Mouse (Mus musculus) neural tube, embryonic 10.5 days (tissue): ENCODE data around the gene Slc6a20b.
"Not testable (repeated sequence)": the region's sequence is repeated elsewhere in the genome, so short reads cannot be mapped to it uniquely, and the experiment has no call there.

Experiments
- DNase-seq: peaks from one replicate; pipeline ENCODE4 v3.0.0-alpha.2; 2017; ENCODE audit warnings: low spot score; ENCODE audit errors: extremely low spot score

Slc6a20b gene

DNA sequence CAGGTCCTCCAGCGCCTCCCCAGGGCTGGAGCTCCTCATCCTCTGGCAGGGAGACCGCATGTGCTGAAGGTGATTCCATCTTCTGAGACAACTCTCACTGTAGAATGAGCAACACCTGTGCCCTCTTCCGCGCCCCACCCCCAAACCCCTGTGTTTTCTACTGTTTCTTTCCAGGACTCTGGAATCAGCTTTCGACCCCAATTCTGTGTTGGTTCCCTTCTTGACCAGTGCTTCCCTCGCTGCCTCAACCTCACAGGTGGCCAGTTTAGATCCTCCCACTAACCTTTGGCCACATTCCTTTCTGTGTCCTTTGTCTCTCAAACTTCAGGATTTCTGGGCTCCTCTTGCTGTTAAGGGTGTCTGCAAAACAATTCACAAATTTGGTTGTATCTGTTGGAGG is at the start of gene Slc6a20b:
Gene Slc6a20b (minus strand): TSS at position 285 of the 400 bp plus-strand sequence.
- no peak for DNase-seq

DNA sequence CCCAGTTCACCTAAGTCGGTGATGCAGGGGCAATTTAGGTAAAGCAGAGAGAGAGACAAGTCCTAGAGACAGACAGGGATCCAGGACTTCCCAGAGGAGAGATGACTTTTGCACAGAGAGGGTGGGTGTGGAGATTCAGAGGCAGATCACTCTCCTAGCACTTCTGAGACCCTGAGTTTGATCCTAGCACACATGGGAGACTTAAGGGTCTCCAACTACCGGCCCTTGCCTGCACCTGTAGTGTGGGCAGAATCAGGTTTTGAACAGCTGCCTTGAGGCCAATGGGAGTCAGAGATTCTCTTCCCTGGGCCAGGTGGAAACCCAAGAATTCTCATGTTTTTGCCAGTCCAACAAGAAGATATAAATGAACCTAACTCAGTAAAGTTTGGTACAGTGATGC is 46.8 kb upstream of the Slc6a20b start:
- peak; percentile 28 for DNase-seq

DNA sequence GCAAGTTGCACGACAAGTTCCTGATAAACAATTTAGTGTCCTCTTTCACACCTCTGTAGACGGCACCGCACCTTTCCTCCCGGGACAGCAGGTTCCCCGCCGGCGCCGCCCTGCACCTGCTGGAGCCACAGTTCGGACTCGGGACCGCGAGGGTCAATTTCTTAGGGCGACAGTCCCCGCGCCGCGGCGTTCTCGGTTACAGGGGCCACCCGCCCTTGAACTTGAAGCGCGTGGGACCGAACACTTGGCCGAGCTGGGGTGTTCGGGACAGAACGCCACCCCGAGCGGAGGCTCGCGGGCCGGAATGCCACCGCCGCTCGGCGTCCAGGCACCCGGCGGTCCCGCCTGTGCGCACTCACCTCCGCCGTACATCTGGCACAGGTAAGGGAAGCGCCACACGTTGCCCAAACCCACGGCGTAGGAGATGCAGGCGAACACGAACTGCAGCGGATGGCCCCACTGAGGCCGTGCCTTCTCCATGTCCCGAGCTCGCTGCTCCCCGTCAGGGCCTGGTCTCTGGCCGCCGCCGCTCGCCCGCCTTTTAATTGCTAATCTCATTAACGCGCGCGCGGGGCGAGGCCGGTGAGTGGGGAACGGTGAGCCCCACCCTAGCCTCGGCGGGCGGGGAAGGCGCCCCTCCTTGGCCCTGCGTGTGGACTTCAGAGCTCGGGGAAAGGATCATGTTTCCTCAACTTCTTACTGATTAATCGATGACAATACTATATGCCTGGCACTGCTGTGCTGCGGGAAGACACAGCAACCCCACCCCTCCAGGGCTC is 46.2 kb upstream of the Slc6a20b start, which contains the start of the genes Ccr9 and Slc6a20a:
Gene Ccr9 (plus strand): TSS at position 113 of the 779 bp plus-strand sequence.
Gene Slc6a20a (minus strand): TSS at position 559 of the 779 bp plus-strand sequence.
- DNase-seq: peak; percentile 63

DNA sequence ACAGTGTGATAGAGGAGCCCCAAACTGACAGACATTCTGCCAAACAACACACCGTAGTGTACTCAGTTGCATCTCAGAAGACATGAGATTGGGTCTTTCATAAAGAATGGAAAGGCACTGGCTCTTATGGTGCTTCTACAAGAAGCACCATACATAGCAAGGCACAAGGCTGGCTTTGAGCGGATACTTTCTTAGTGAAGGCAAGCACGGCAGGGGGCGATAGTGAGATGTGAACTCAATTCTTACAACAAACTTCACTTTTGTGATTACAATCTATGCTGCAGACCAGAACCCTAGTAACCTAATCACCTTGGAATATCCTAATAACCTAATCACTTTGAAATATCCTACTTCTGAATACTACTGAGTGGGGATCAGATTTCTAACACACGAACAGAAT is 33.3 kb upstream of the Slc6a20b start:
- peak; percentile 21 for DNase-seq

DNA sequence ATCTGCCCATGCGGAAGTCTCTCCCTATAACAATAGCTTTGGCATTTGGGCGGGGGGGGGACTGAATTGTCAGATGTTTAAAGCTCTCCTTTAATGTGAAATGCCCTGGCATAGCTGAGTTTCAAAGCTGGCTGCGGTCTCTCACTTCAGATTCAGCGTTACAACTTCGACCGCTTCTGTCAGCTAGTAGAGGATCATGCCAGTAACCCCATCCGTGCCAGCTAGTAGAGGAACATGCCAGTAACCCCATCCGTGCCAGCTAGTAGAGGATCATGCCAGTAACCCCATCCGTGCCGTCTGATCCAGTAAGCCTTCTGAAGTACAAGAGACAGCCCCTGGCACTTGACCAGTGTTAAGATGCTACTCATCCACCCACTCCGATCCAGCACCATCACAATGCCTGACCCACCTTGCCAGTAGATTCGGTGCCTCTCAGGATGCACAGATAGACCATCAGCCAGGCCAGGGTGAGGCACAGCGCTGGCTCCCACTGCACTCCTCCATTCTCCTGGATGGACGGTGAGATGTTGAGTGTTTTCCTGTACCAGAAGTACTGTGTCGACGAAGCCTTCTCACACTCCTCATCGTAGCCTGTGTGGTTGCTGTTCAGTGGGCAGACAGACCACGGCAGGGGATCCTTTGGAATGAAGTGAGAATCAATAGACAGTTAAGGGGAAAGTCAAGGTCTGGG is 27.8 kb upstream of the Slc6a20b start:
- not testable (repeated sequence) for DNase-seq

DNA sequence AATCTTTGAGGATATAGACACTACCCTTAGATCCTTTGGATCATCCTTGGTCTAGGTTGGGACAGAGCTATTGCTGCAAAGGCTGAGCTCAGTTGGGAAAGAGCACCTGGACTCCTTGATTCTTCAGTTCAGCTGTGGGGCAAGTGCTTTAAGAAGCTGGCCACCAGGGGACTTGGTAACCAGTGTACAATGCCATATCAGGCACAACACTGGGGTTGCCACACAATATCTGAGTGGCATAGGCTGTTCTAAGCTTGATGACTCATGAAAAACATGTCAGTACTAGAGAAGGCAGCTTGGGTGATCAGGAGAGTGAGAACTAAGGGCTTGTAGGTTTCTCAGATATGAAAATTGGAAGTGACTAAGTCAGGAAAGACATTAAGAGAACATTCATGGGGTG is 26.6 kb upstream of the Slc6a20b start:
- no peak for DNase-seq

DNA sequence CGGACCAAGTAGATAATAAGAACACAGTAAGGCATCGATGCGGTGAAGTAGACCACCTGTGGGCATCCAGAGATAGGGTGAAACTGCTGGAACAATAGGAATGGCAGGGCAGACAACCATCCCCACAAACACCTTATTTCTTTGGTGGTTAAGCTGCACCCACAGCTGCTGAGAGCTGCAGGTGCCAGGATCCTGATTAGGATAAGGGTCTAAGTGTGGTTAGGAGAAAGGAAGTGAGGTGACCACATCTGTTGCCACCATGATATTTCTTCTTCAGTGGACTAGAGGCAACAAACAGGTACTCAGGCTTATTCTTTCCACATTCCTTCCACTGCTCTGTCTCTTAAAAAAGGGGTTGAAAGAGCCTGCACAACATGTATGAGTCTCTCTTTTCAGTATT is 25.1 kb upstream of the Slc6a20b start:
- no peak for DNase-seq

DNA sequence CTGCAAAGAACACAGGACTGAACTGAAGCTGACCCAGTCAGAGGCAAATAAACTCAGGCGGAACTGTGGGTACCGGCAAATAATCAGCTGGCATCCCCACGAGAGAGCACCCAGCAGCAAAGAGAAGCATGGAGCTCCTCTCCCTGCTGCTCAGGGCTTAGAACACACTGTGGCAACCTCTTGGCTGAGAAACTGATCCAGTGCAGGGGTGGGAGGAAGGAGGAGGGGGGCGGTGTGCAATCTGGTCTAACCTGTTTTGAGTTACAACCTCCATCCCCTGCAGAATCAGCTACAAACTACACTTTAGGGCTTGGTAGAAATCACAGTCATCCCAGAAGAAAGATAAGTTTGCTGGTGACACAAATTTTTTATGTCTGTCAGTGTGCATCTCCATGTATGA is 19.0 kb upstream of the Slc6a20b start:
- DNase-seq: no peak

DNA sequence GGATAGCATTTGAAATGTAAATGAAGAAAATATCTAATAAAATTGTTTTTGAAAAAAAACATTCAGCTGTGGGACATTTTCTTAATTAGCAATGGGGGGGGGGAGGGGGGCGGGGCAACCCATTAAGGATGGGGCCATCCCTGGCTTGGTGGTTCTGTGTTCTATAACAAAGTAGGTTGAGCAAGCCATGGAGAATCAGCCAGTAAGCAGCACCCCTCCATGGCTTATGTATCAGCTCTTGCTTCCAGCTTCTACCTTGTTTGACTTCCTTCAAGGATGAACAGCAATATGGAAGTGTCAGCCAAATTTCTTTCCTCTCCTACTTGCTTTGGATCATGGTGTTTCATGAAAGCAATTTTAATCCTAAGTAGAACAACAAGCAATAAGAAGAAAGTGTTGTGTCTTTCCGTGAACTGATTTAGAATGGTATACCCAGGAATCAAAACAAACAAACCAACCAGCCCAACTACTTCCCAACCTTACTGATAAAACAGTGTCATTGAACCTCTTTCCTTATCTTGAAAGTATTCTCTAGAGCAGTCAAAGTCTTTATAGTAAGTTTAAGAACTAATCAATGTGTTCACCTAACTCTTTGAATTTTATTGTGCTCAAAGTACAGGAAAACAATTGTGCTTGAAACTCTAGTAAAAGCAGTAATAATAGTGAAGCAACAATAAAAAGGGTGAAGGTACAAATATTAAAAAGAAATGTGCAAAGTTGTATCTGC is 17.6 kb upstream of the Slc6a20b start:
- no peak for DNase-seq

DNA sequence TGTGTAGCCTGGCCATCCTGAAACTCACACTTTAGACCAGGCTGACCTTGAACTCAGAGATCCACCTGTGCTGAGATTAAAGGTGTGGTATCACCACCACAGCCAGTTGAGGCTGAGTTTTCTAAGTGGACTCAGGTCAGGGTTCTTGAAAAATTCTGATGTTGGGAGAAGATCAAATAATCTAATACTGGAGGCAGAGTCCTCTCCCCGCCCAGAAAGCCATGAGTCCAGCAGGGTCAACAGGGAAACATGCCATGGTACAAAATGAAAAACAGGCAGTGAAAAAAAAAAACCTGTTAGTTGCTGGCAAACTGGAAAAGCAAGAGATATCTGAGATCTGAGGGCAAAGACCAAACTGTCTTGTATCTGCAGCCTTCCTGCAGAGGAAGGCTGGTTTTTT is 7.7 kb upstream of the Slc6a20b start:
- DNase-seq: no peak

DNA sequence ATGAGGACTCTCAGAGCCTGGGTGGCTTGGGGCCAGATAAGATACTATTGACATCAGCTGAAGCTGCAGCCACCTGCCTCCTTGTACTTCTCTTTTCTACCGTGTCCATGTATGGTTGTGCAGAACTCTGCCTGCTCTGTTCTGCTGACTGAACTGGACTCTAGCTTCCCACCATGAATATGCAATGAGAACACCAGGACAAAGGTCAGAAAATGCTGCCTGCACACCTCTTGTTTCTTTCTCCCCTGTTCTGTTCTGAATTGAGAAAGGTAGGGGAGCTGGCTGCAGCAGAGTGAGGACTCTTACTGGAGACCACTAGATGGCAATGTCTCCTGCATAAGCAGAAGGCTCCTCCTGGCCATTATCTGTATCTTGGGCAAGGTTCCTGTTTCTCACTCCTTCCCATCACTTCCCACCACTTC is 6.3 kb upstream of the Slc6a20b start:
- DNase-seq: no peak

DNA sequence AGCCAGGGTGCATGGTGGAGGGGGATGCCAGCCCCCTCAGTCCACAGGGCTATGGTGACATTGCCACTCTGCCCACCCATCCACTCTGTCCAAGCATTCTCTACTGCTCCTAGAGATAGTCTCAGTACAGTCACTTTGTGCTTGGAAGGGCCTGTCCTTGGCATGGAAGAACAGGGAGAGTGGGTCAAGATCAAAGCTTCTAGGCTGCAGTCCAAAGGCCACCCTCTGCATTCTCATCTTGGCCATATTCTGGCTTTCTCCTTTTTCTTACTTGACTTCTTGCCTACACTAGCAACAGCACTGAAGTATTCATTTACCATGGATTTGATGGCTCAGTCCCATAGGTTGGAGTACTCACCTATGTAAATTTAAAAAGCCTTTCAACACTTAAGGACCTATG is 5.9 kb upstream of the Slc6a20b start:
- no peak for DNase-seq

DNA sequence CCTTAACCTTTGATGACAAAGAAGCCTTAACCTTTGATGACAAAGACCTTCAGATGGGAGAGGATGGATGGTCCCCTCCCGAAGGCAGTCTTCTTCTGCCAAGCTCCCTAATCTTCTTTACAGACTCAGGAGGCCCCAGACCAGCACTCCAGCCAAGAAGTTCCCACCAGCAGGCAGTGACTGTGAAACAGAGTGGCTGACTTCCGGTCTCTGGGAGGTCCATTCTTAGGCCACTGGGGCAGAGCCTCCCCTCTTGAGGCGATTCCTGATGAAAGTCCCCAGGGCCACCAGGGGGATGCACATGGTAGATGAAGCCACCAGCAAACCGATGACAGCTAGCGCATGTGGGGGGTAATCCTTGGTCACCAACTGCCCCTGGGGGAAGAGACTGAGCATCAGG is 4.4 kb upstream of the Slc6a20b start:
- no peak for DNase-seq

DNA sequence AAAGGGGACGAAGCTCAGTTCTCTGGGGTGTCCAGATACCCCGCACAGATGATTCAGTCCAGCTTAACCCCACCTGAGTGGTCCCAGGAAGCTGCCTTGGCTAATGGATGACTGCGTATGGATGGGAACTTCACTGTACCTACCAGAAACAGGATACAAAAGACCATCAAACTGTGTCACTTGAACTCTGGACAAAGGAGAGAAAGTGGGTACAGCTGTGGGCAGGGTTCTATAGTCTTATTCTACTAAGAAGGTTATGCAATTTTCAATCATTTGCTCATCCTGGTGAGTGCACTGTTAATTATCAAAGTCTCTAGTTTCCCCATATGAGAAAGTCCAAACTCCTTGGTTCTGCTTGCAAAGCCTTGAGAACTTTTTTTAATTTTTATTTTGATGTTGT is 628 bp upstream of the Slc6a20b start:
- no peak for DNase-seq

DNA sequence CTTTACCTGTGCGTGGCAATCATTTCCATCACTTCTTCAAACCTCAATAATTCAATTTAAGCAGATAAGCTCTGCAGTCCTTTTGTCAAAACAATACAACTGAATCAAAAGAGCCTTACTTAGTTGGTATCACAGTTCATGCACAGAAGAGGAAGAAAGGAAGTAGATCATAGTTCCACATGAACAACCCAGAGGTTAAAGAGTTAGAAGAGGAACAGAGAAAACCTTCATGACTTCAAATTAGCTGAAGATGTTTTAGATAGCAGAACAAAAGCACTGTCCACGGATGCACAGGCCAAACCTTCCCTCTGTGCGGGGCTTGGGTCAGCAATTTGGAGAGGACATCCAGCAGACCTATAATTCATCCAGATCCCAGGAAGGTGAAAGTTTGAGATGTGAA is 699 bp downstream of the Slc6a20b start:
- DNase-seq: no peak

DNA sequence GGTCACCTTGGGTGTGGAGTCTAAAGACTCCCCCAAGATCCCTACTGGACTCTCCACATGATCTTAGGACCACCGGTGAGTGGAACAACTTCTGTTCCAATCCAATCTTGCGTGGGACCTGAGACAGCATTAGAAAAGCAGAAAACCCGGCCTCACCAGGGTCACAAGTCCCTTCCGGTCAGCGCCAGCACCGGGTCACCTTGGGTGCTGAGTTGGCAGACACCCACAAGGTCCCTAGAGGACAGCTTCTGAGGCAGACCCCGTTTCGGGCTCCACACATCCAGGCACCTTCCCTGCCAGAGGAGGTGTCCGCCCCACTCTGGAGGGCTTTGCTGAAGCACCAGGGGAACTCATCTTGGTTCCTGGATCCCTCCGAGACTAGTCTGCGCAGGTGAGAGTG is 6.5 kb downstream of the Slc6a20b start:
- no peak for DNase-seq

DNA sequence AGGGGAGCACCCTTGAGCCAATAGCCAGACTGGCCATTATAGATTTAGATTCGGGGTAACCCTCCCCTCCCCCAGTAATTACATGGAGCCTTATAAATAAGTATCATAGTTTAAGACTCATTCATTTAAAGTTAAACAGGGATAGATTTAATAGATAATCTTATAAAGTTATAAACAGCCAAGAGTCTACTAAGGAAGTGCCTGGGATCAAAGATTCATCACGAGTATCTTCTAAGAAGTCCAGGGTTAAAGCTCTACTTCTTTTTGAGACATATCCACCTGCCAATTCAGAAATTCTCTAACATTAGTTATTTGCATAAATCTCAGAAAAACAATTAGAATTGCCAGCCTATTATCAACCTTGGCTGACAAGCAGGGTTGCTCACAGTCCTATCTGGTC is 7.6 kb downstream of the Slc6a20b start:
- no peak for DNase-seq

DNA sequence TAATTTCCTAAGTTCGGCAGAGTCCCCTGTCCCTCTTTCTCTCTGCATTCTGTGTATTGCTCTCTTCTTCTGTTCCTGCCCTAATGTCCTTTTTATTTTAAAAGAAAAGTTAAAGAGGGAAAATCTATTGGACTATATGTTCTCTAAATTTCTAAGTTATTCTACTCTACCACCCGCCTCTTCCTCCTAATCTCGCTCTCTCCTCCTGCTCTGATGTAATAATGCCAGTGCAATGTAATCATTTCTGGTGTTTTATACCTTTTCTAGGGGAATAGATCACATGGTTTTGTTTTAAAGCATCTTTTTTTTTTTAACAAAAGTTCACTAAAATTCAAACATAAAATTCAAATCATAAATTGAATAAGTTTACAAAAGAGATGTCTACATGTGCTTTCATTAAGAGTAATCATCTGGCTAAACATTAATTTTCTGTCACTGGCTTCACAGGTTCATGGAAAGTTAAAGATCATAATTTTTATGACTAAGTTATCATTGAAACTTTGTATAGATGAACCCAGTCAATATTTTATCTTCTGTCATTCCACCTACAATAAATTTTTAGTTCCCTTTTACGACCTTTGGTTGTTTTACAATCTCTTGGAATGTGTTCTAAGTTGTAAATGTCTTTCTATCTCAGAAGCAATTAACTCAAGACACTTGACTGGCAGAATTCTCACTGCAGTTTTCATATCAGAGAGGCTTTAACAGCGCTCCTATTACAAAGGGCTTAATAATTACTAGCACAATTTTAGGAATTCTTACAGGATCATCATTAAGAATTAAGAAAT is 11.9 kb downstream of the Slc6a20b start:
- DNase-seq: no peak

DNA sequence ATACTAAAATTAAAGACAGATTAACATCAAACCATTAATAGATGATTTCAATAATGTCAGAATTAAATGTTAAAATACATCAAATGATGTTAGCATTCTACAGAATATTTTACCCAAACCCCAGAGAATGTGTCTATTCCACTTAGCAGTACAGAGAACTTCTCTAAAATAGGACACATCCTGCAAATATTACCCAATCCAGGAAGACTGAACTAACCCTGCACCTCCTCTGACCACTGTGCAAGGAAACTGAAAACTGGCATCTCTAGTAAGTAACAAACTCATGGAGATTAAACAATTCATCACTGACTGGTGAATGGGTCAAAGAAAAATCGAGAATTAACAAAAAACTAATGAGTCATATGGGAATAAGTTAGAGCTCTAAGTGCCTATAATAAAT is 30.8 kb downstream of the Slc6a20b start:
- DNase-seq: no peak

DNA sequence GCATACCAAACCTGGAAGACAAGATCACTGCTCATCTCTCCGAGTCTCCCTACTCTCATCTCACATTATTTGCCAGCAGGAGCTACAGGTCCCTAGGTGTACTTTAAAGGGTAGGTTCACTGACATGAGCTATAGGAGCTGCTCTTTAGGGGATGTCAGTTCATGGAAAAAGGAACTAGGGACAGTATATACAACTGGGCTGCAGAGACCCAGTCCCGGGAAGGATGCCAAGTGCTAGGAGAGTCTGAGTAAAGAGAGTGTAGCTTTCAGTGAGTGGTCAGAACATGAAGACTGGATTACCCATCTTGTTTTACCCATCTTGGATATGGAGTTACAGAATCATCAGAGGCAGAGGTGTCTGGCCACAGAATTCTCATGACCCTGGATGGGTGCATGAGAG is 35.0 kb downstream of the Slc6a20b start:
- DNase-seq: no peak

DNA sequence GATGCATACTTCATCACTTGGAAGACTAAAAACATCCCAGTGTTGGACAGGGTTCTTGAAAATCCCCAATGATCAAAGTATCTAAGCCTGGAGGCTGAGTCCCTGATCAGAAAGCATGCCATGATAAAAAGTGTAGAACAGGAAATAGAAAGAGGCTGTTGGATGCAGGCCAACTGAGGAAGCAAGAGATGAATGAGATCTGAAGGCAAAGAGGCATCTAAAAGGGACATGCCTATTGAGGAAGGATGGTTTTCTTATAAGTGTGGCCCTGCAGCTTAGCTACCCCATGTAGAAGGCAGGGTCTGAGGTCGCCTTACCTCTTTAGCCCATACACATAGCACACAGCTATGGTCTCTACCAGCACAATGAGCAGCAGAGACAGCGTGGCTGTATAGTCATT is 35.5 kb downstream of the Slc6a20b start:
- no peak for DNase-seq
